Mouse (Mus musculus) forebrain, embryonic 13.5 days (tissue): ENCODE measurements around the gene Scap. TPM values are rescaled to one million over a fixed set of nuclear protein-coding genes. Genes with fewer than 3 reads are reported as not detected.
A peak's percentile ranks its signal among the peaks of the same experiment; 100 is the strongest.

ENCODE experiments used
- ATAC-seq: fragments of 200-750 bp; cut with Nextera tagmentation; 2 replicates; pipeline ENCODE4 v1.8.0; 2017
- H3K27ac ChIP-seq: fragments of 300-500 bp; sonication (generic); 2 replicates; pipeline ENCODE4 v1.5.1; 2015; ENCODE audit warnings: inconsistent platforms, mild to moderate bottlenecking, moderate library complexity
- H3K27me3 ChIP-seq: fragments of 300-500 bp; sonication (generic); 2 replicates; pipeline ENCODE4 v1.6.1; 2015; ENCODE audit warnings: mild to moderate bottlenecking, inconsistent platforms
- H3K36me3 ChIP-seq: fragments of 300-500 bp; sonication (generic); 2 replicates; pipeline ENCODE4 v1.6.1; 2015; ENCODE audit warnings: mild to moderate bottlenecking, inconsistent platforms; ENCODE audit not compliant: poor library complexity, severe bottlenecking
- H3K4me1 ChIP-seq: fragments of 300-500 bp; sonication (generic); 2 replicates; pipeline ENCODE4 v1.6.1; 2015; ENCODE audit warnings: inconsistent platforms
- H3K4me2 ChIP-seq: fragments of 300-500 bp; sonication (generic); 2 replicates; pipeline ENCODE4 v1.6.1; 2015; ENCODE audit warnings: inconsistent platforms, mild to moderate bottlenecking, moderate library complexity
- H3K4me3 ChIP-seq: fragments of 300-500 bp; sonication (generic); 2 replicates; pipeline ENCODE4 v1.5.1; 2015; ENCODE audit warnings: mild to moderate bottlenecking, inconsistent platforms
- H3K9ac ChIP-seq: fragments of 300-500 bp; sonication (generic); 2 replicates; pipeline ENCODE4 v1.6.1; 2015; ENCODE audit warnings: mild to moderate bottlenecking, inconsistent platforms
- H3K9me3 ChIP-seq: fragments of 300-500 bp; sonication (generic); replicated peaks from 2 replicates; pipeline ENCODE4 v1.6.1; 2016; ENCODE audit warnings: inconsistent platforms
- WGBS: fragments of 180-500 bp; shearing (Covaris S2); methylation state at CpG from one replicate; pipeline ENCODE4 v1.1.7; 2015; 5-methylcytosine and 5-hydroxymethylcytosine counted together
- polyA plus RNA-seq: library from polyadenylated mRNA; unstranded; fragments of >200 nt; fragmentation: Nextera tagmentation; extraction: Ambion mirVana; gene quantifications from 2 replicates; pipeline ENCODE4 v1.2.1, GENCODE M21; 2015

Gene Scap
- 34.8 and 41.9 TPM in 2 replicates for polyA plus RNA-seq

GRCm38 (mm10) chr9:110333135-110333895 lies at the start of gene Scap:
TSS of gene Scap (plus strand) at chr9:110333288.
- Histone ChIP-seq H3K4me3 (peak within 1 kb of the TSS; percentile 83), H3K4me2 (peak within 1 kb of the TSS; percentile 93), H3K4me1 (peaks cover 21% of the 10 kb centered on the region), H3K9me3 (no peaks in the 10 kb centered on the region), H3K27ac (no peak within 1 kb of the TSS), H3K27me3 (no peaks in the 10 kb centered on the region), H3K9ac (peak within 1 kb of the TSS; percentile 83), H3K36me3 (no peaks in the 10 kb centered on the region)
- peak; percentile 89 for ATAC-seq
- WGBS: under 1% methylated on average over 63 of the region's 78 CpGs

GRCm38 (mm10) chr9:110284075-110284697 lies 48.9 kb upstream of the Scap start:
- WGBS: 93% methylated on average over 10 of the region's 10 CpGs
- no peak overlapping the region for H3K27ac ChIP-seq
- H3K36me3 ChIP-seq: no peaks in the 10 kb centered on the region
- no peak for ATAC-seq
- H3K9ac ChIP-seq: no peak overlapping the region
- H3K4me1 ChIP-seq: peaks cover 14% of the 10 kb centered on the region
- no peaks in the 10 kb centered on the region for H3K27me3 ChIP-seq
- no peak overlapping the region for H3K4me2 ChIP-seq
- no peak overlapping the region for H3K4me3 ChIP-seq
- no peaks in the 10 kb centered on the region for H3K9me3 ChIP-seq

- peaks cover 14% of the 10 kb centered on the region for H3K4me1 ChIP-seq
- no peaks in the 10 kb centered on the region for H3K9me3 ChIP-seq
- WGBS: 19% methylated on average over 7 of the region's 7 CpGs
- H3K36me3 ChIP-seq: no peaks in the 10 kb centered on the region
- H3K4me3 ChIP-seq: no peak overlapping the region
- H3K9ac ChIP-seq: no peak overlapping the region
- H3K27me3 ChIP-seq: no peaks in the 10 kb centered on the region
- no peak overlapping the region for H3K4me2 ChIP-seq
- peak overlapping the region; percentile 70 for H3K27ac ChIP-seq
- peak; percentile 89 for ATAC-seq
These were observed 45.7 kb upstream of the Scap start for GRCm38 (mm10) chr9:110287321-110287924.

- H3K4me1 ChIP-seq: no peaks in the 10 kb centered on the region
- no peak overlapping the region for H3K4me3 ChIP-seq
- H3K9ac ChIP-seq: no peak overlapping the region
- no peaks in the 10 kb centered on the region for H3K9me3 ChIP-seq
- no peak overlapping the region for H3K27ac ChIP-seq
- 51% methylated on average over 12 of the region's 12 CpGs for WGBS
- H3K36me3 ChIP-seq: no peaks in the 10 kb centered on the region
- H3K4me2 ChIP-seq: no peak overlapping the region
- H3K27me3 ChIP-seq: no peaks in the 10 kb centered on the region
- no peak for ATAC-seq
These were observed 39.8 kb upstream of the Scap start for GRCm38 (mm10) chr9:110293254-110293718.

GRCm38 (mm10) chr9:110293873-110294415 lies 39.1 kb upstream of the Scap start:
- Histone ChIP-seq H3K9ac (no peak overlapping the region), H3K4me3 (no peak overlapping the region), H3K27ac (no peak overlapping the region), H3K36me3 (no peaks in the 10 kb centered on the region), H3K9me3 (no peaks in the 10 kb centered on the region), H3K4me1 (no peaks in the 10 kb centered on the region), H3K27me3 (no peaks in the 10 kb centered on the region), H3K4me2 (no peak overlapping the region)
- 85% methylated on average over 13 of the region's 13 CpGs for WGBS
- ATAC-seq: no peak

- 61% methylated on average over 3 of the region's 3 CpGs for WGBS
- no peak overlapping the region for H3K4me2 ChIP-seq
- no peak overlapping the region for H3K9ac ChIP-seq
- H3K9me3 ChIP-seq: no peaks in the 10 kb centered on the region
- H3K4me1 ChIP-seq: no peaks in the 10 kb centered on the region
- H3K27me3 ChIP-seq: no peaks in the 10 kb centered on the region
- H3K4me3 ChIP-seq: no peak overlapping the region
- no peaks in the 10 kb centered on the region for H3K36me3 ChIP-seq
- ATAC-seq: no peak
- no peak overlapping the region for H3K27ac ChIP-seq
These were observed 38.3 kb upstream of the Scap start for GRCm38 (mm10) chr9:110294786-110295185.

GRCm38 (mm10) chr9:110296867-110297627 lies 36.0 kb upstream of the Scap start:
- WGBS: 7% methylated on average over 5 of the region's 5 CpGs
- peak; percentile 72 for ATAC-seq
- H3K4me3 ChIP-seq: no peak overlapping the region
- no peaks in the 10 kb centered on the region for H3K36me3 ChIP-seq
- no peak overlapping the region for H3K4me2 ChIP-seq
- no peak overlapping the region for H3K9ac ChIP-seq
- no peaks in the 10 kb centered on the region for H3K4me1 ChIP-seq
- peaks cover 11% of the 10 kb centered on the region; the same call in 1 of the 2 replicates for H3K9me3 ChIP-seq
- H3K27ac ChIP-seq: no peak overlapping the region
- no peaks in the 10 kb centered on the region for H3K27me3 ChIP-seq

- H3K4me1 ChIP-seq: peaks cover 11% of the 10 kb centered on the region
- no peaks in the 10 kb centered on the region for H3K27me3 ChIP-seq
- 6% methylated on average over 4 of the region's 4 CpGs for WGBS
- peak overlapping the region; percentile 93 for H3K27ac ChIP-seq
- peak overlapping the region; percentile 57 for H3K4me3 ChIP-seq
- H3K9me3 ChIP-seq: peaks cover 12% of the 10 kb centered on the region; the same call in 1 of the 2 replicates
- peak overlapping the region; percentile 84 for H3K9ac ChIP-seq
- 0 out of 2 replicates have a peak, but pooled peaks cover 5% of the 10 kb centered on the region for H3K36me3 ChIP-seq
- peak overlapping the region; percentile 65 for H3K4me2 ChIP-seq
- ATAC-seq: peak; percentile 20; the same call in 1 of the 2 replicates
These were observed 28.6 kb upstream of the Scap start for GRCm38 (mm10) chr9:110304516-110304915.

- peak; percentile 99 for ATAC-seq
- Histone ChIP-seq H3K9me3 (peaks cover 12% of the 10 kb centered on the region; the same call in 1 of the 2 replicates), H3K9ac (peak within 1 kb of the TSS; percentile 84), H3K27ac (peak within 1 kb of the TSS; percentile 93), H3K4me2 (peak within 1 kb of the TSS; percentile 65), H3K27me3 (no peaks in the 10 kb centered on the region), H3K4me1 (peaks cover 11% of the 10 kb centered on the region), H3K4me3 (peak within 1 kb of the TSS; percentile 57), H3K36me3 (peaks cover 9% of the 10 kb centered on the region)
- WGBS: under 1% methylated on average over 46 of the region's 46 CpGs
These were observed 28.0 kb upstream of the Scap start, which contains the start of gene Elp6 for GRCm38 (mm10) chr9:110304969-110305651. TSS of gene Elp6 (plus strand) at chr9:110305173.

GRCm38 (mm10) chr9:110306371-110306770 lies 26.7 kb upstream of the Scap start:
- peaks cover 21% of the 10 kb centered on the region for H3K36me3 ChIP-seq
- H3K9ac ChIP-seq: no peak overlapping the region
- no peak overlapping the region for H3K4me3 ChIP-seq
- peak overlapping the region; percentile 65; the same call in 1 of the 2 replicates for H3K4me2 ChIP-seq
- H3K27ac ChIP-seq: no peak overlapping the region
- peaks cover 11% of the 10 kb centered on the region for H3K4me1 ChIP-seq
- no peaks in the 10 kb centered on the region for H3K27me3 ChIP-seq
- WGBS: 93% methylated on average over 5 of the region's 5 CpGs
- no peak for ATAC-seq
- peaks cover 6% of the 10 kb centered on the region; the same call in 1 of the 2 replicates for H3K9me3 ChIP-seq

GRCm38 (mm10) chr9:110314706-110315105 lies 18.4 kb upstream of the Scap start:
- no peak overlapping the region for H3K9ac ChIP-seq
- ATAC-seq: no peak
- 83% methylated on average over 5 of the region's 5 CpGs for WGBS
- no peaks in the 10 kb centered on the region for H3K9me3 ChIP-seq
- H3K27me3 ChIP-seq: no peaks in the 10 kb centered on the region
- no peak overlapping the region for H3K4me2 ChIP-seq
- no peak overlapping the region for H3K4me3 ChIP-seq
- no peaks in the 10 kb centered on the region for H3K4me1 ChIP-seq
- H3K36me3 ChIP-seq: peaks cover 86% of the 10 kb centered on the region
- no peak overlapping the region for H3K27ac ChIP-seq
